Mouse (Mus musculus): ENCODE measurements around the gene Chd5. TPM values are rescaled to one million over a fixed set of nuclear protein-coding genes. Genes with fewer than 3 reads are reported as not detected.

Gene Chd5
- polyA plus RNA-seq, 1 experiment, result 0.22 TPM

GRCm38 (mm10) chr4:152318517-152319234 is 19.8 kb upstream of the Chd5 start, which contains the start of gene Rnf207:
Rnf207 (minus strand) TSS chr4:152318993.
- Histone ChIP-seq H3K36me3 (ENCODE audit: control insufficient read depth, insufficient read depth) (no peaks in the 10 kb centered on the region), H3K4me3 (ENCODE audit: insufficient read depth, poor library complexity, severe bottlenecking) (no peak within 1 kb of the TSS), H3K79me2 (ENCODE audit: control insufficient read depth, insufficient read depth) (no peaks in the 10 kb centered on the region), H3K79me3 (ENCODE audit: low read depth) (no peaks in the 10 kb centered on the region), H3ac (ENCODE audit: control insufficient read depth, insufficient read length, low read depth) (peak within 1 kb of the TSS; percentile 14), H3K27me3 (ENCODE audit: control insufficient read depth, insufficient read depth, insufficient read length) (peaks cover 23% of the 10 kb centered on the region)
- peak; percentile 49 for TF ChIP-seq CTCF (IDR thresholded peaks at IDR 0.05; ENCODE audit: control insufficient read depth, insufficient read depth, insufficient read length)
- no peak for TF ChIP-seq CEBPB (IDR thresholded peaks at IDR 0.05; ENCODE audit: low read depth)
- no peak for TF ChIP-seq USF1 (IDR thresholded peaks at IDR 0.05; ENCODE audit: low read depth)
- no peak for TF ChIP-seq MYOG (IDR thresholded peaks at IDR 0.05; ENCODE audit: control insufficient read depth, extremely low read depth, insufficient read length)
- TF ChIP-seq FOSL1 (IDR thresholded peaks at IDR 0.05; ENCODE audit: insufficient read depth, low read length, poor library complexity, severe bottlenecking), result no peak

- H3K4me3 ChIP-seq (ENCODE audit: insufficient read depth, poor library complexity, severe bottlenecking), result no peak overlapping the region
- peaks cover 9% of the 10 kb centered on the region for H3K79me2 ChIP-seq (ENCODE audit: control insufficient read depth, insufficient read depth)
- H3ac ChIP-seq (ENCODE audit: control insufficient read depth, insufficient read length, low read depth), result no peak overlapping the region
- H3K79me3 ChIP-seq (ENCODE audit: low read depth), result peaks cover 7% of the 10 kb centered on the region
- TF ChIP-seq MYOG (IDR thresholded peaks at IDR 0.05; ENCODE audit: control insufficient read depth, extremely low read depth, insufficient read length) (no peak), MYOD1 (IDR thresholded peaks at IDR 0.05; ENCODE audit: control insufficient read depth, insufficient read length, low read depth) (no peak), CTCF (IDR thresholded peaks at IDR 0.05; ENCODE audit: control insufficient read depth, insufficient read depth, insufficient read length) (no peak), USF1 (IDR thresholded peaks at IDR 0.05; ENCODE audit: low read depth) (no peak), FOSL1 (IDR thresholded peaks at IDR 0.05; ENCODE audit: insufficient read depth, low read length, poor library complexity, severe bottlenecking) (no peak), CEBPB (IDR thresholded peaks at IDR 0.05; ENCODE audit: low read depth) (no peak), MAX (IDR thresholded peaks at IDR 0.05) (no peak)
- H3K27me3 ChIP-seq (ENCODE audit: control insufficient read depth, insufficient read depth, insufficient read length), result peaks cover 3% of the 10 kb centered on the region
- H3K36me3 ChIP-seq (ENCODE audit: control insufficient read depth, insufficient read depth), result no peaks in the 10 kb centered on the region
Measured at GRCm38 (mm10) chr4:152321464-152321863, 17.0 kb upstream of the Chd5 start.

- TF ChIP-seq MAX (IDR thresholded peaks at IDR 0.05) (no peak), CEBPB (IDR thresholded peaks at IDR 0.05; ENCODE audit: low read depth) (no peak), FOSL1 (IDR thresholded peaks at IDR 0.05; ENCODE audit: insufficient read depth, low read length, poor library complexity, severe bottlenecking) (no peak), CTCF (IDR thresholded peaks at IDR 0.05; ENCODE audit: control insufficient read depth, insufficient read depth, insufficient read length) (no peak), USF1 (IDR thresholded peaks at IDR 0.05; ENCODE audit: low read depth) (no peak), MYOG (IDR thresholded peaks at IDR 0.05; ENCODE audit: control insufficient read depth, extremely low read depth, insufficient read length) (no peak), MYOD1 (IDR thresholded peaks at IDR 0.05; ENCODE audit: control insufficient read depth, insufficient read length, low read depth) (no peak)
- H3K4me3 ChIP-seq (ENCODE audit: insufficient read depth, poor library complexity, severe bottlenecking), result peak overlapping the region; percentile 24
- peaks cover 40% of the 10 kb centered on the region for H3K79me3 ChIP-seq (ENCODE audit: low read depth)
Measured at GRCm38 (mm10) chr4:152324641-152325562, 13.5 kb upstream of the Chd5 start.

DNA sequence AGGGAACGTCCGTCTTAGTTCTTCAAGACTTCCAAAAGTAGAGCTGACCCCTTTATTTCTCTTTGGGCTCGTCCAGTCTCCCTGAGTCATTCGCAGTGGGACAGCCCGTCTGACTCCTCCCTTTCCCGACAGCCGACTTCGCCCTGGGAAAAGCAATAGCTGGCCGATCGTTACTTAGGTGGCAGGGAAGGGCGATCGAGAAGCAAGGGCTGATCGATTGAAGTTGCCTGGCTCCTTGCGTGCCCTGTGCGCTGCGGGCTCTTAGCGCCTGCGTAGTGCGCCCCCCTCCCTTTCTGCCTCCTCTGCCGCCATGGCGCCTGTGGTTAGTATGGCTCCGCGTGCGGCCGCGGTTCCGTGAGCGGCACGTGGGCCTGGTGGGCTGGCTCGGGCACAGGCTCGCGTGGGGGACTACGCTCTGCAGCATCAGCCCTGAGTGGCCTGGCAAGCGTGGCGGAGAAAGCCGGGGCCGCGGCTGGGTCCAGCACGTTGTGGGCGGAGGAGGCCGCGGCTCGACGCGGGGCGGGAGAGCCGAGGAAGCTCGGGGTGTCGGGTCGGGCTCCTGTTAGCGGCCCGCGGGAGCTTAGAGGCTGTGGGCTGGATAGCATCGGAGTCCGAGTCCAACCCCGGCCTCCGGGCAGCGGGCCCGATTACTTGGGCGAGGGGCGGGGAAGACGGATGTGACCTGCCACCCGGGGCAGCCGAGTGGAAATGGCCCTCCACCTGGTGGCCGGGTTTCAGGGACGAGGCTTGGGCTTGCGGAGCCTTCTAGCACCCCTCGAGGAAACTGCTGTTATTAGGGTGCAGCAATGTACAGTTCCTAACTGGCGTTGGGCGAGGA is 12.7 kb upstream of the Chd5 start, which contains the start of gene Rpl22:
TSS of gene Rpl22 (plus strand) at position 169 of the 838 bp plus-strand sequence.
- peaks cover 52% of the 10 kb centered on the region for H3K79me2 ChIP-seq (ENCODE audit: control insufficient read depth, insufficient read depth)
- peaks cover 48% of the 10 kb centered on the region for H3K79me3 ChIP-seq (ENCODE audit: low read depth)
- H3K4me3 ChIP-seq (ENCODE audit: insufficient read depth, poor library complexity, severe bottlenecking), result peak within 1 kb of the TSS; percentile 91
- H3ac ChIP-seq (ENCODE audit: control insufficient read depth, insufficient read length, low read depth), result peak within 1 kb of the TSS; percentile 90
- H3K36me3 ChIP-seq (ENCODE audit: control insufficient read depth, insufficient read depth), result peaks cover 39% of the 10 kb centered on the region
- TF ChIP-seq MAX (IDR thresholded peaks at IDR 0.05) (peak; percentile 93), CEBPB (IDR thresholded peaks at IDR 0.05; ENCODE audit: low read depth) (no peak)
- no peaks in the 10 kb centered on the region for H3K27me3 ChIP-seq (ENCODE audit: control insufficient read depth, insufficient read depth, insufficient read length)

More at GRCm38 (mm10) chr4:152324641-152325562, 13.5 kb upstream of the Chd5 start:
- Histone ChIP-seq H3K27me3 (ENCODE audit: control insufficient read depth, insufficient read depth, insufficient read length) (no peaks in the 10 kb centered on the region), H3ac (ENCODE audit: control insufficient read depth, insufficient read length, low read depth) (no peak overlapping the region), H3K36me3 (ENCODE audit: control insufficient read depth, insufficient read depth) (peaks cover 30% of the 10 kb centered on the region), H3K79me2 (ENCODE audit: control insufficient read depth, insufficient read depth) (peaks cover 43% of the 10 kb centered on the region)

DNA sequence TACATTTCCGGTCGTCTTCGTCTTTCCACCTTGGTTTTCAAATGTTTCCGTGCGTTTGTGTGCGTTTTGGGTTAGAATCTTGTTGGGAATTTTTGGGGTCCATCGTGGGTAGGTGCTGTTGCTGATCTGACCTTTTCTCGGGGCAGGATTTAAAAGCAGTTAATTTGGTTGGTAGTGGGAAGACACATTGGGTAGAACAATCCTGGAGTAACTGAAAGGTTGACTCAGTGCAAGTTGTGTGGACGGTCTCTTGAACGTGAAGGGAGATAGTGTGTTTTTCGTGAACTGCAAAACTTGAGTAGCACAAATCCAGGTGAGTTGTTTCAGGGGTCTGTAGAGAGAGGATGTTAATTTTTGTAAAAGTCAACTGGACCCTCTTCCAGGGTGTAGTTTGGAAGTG is 11.9 kb upstream of the Chd5 start:
- no peak for TF ChIP-seq CTCF (IDR thresholded peaks at IDR 0.05; ENCODE audit: control insufficient read depth, insufficient read depth, insufficient read length)
- TF ChIP-seq MAX (IDR thresholded peaks at IDR 0.05), result no peak
- TF ChIP-seq MYOD1 (IDR thresholded peaks at IDR 0.05; ENCODE audit: control insufficient read depth, insufficient read length, low read depth), result no peak
- no peak for TF ChIP-seq CEBPB (IDR thresholded peaks at IDR 0.05; ENCODE audit: low read depth)
- TF ChIP-seq MYOG (IDR thresholded peaks at IDR 0.05; ENCODE audit: control insufficient read depth, extremely low read depth, insufficient read length), result no peak
- no peak for TF ChIP-seq USF1 (IDR thresholded peaks at IDR 0.05; ENCODE audit: low read depth)
- TF ChIP-seq FOSL1 (IDR thresholded peaks at IDR 0.05; ENCODE audit: insufficient read depth, low read length, poor library complexity, severe bottlenecking), result no peak
- H3K36me3 ChIP-seq (ENCODE audit: control insufficient read depth, insufficient read depth), result peaks cover 46% of the 10 kb centered on the region
- H3K79me3 ChIP-seq (ENCODE audit: low read depth), result peaks cover 54% of the 10 kb centered on the region
- peaks cover 60% of the 10 kb centered on the region for H3K79me2 ChIP-seq (ENCODE audit: control insufficient read depth, insufficient read depth)
- no peaks in the 10 kb centered on the region for H3K27me3 ChIP-seq (ENCODE audit: control insufficient read depth, insufficient read depth, insufficient read length)
- peak overlapping the region; percentile 90 for H3ac ChIP-seq (ENCODE audit: control insufficient read depth, insufficient read length, low read depth)
- peak overlapping the region; percentile 91 for H3K4me3 ChIP-seq (ENCODE audit: insufficient read depth, poor library complexity, severe bottlenecking)

Measured in C2C12 (cell line).